Mouse (Mus musculus) forebrain, embryonic 15.5 days (tissue): ENCODE results near the gene Asprv1. TPM values are rescaled to one million over a fixed set of nuclear protein-coding genes. Genes with fewer than 3 reads are reported as not detected.

Experiments
- ATAC-seq: fragments of 200-750 bp; cut with Nextera tagmentation; replicated peaks from 2 replicates; pipeline ENCODE4 v1.8.0; 2017; ENCODE audit warnings: mild to moderate bottlenecking, moderate TSS enrichment, moderate library complexity
- H3K27ac ChIP-seq: fragments of 300-500 bp; sonication (generic); replicated peaks from 2 replicates; pipeline ENCODE4 v1.5.1; 2015; ENCODE audit warnings: mild to moderate bottlenecking, inconsistent platforms
- H3K27me3 ChIP-seq: fragments of 300-500 bp; sonication (generic); 2 replicates; pipeline ENCODE4 v1.6.1; 2015; ENCODE audit warnings: inconsistent platforms
- H3K36me3 ChIP-seq: fragments of 300-500 bp; sonication (generic); 2 replicates; pipeline ENCODE4 v1.6.1; 2015; ENCODE audit warnings: mild to moderate bottlenecking, inconsistent platforms
- H3K4me1 ChIP-seq: fragments of 300-500 bp; sonication (generic); 2 replicates; pipeline ENCODE4 v1.6.1; 2015; ENCODE audit warnings: inconsistent platforms
- H3K4me2 ChIP-seq: fragments of 300-500 bp; sonication (generic); replicated peaks from 2 replicates; pipeline ENCODE4 v1.6.1; 2015; ENCODE audit warnings: mild to moderate bottlenecking, inconsistent platforms
- H3K4me3 ChIP-seq: fragments of 300-500 bp; sonication (generic); 2 replicates; pipeline ENCODE4 v1.5.1; 2015; ENCODE audit warnings: mild to moderate bottlenecking, inconsistent platforms
- H3K9ac ChIP-seq: fragments of 300-500 bp; sonication (generic); replicated peaks from 2 replicates; pipeline ENCODE4 v1.6.1; 2015; ENCODE audit warnings: mild to moderate bottlenecking, inconsistent platforms
- H3K9me3 ChIP-seq: fragments of 300-500 bp; sonication (generic); 2 replicates; pipeline ENCODE4 v1.6.1; 2016; ENCODE audit warnings: inconsistent platforms
- WGBS: fragments of 180-500 bp; shearing (Covaris S2); methylation state at CpG from one replicate; pipeline ENCODE4 v1.1.7; 2015; ENCODE audit warnings: mixed read lengths; 5-methylcytosine and 5-hydroxymethylcytosine counted together
- polyA plus RNA-seq: library from polyadenylated mRNA; unstranded; fragments of >200 nt; fragmentation: Nextera tagmentation; extraction: Ambion mirVana; gene quantifications from 2 replicates; pipeline ENCODE4 v1.2.1, GENCODE M21; 2015

The Asprv1 gene
- polyA plus RNA-seq, 1 experiment from 2014 or later = 0.61 TPM

GRCm38 (mm10) chr6:86670873-86671272 is 42.9 kb downstream of the Asprv1 start:
- Histone ChIP-seq H3K9me3 (no peaks in the 10 kb centered on the region), H3K4me3 (no peak overlapping the region), H3K36me3 (peaks cover 37% of the 10 kb centered on the region), H3K4me1 (peaks cover 25% of the 10 kb centered on the region), H3K27me3 (no peaks in the 10 kb centered on the region), H3K4me2 (no peak overlapping the region), H3K27ac (peak overlapping the region; percentile 44), H3K9ac (no peak overlapping the region)
- WGBS = 18% methylated on average over 2 of the region's 2 CpGs
- no peak for ATAC-seq

GRCm38 (mm10) chr6:86678341-86678740 is 50.4 kb downstream of the Asprv1 start:
- Histone ChIP-seq H3K4me2 (no peak overlapping the region), H3K9me3 (no peaks in the 10 kb centered on the region), H3K36me3 (peaks cover 85% of the 10 kb centered on the region), H3K4me1 (peaks cover 4% of the 10 kb centered on the region), H3K4me3 (no peak overlapping the region), H3K27me3 (no peaks in the 10 kb centered on the region), H3K9ac (no peak overlapping the region), H3K27ac (no peak overlapping the region)
- ATAC-seq = no peak
- 89% methylated on average over 6 of the region's 6 CpGs for WGBS

Other genes starting within 250 kb of the Asprv1 start
- 102 and 110 TPM in 2 replicates for gene Pcyox1, start 231.0 kb upstream of the Asprv1 start, polyA plus RNA-seq
- 396 and 401 TPM in 2 replicates for gene Tia1, start 223.9 kb upstream of the Asprv1 start, polyA plus RNA-seq
- not detected in 2 replicates for gene Gm44790, start 201.5 kb upstream of the Asprv1 start, polyA plus RNA-seq
- 33.2 and 35.3 TPM in 2 replicates for gene C87436, start 189.8 kb upstream of the Asprv1 start, polyA plus RNA-seq
- gene Pcbp1, start 101.8 kb upstream of the Asprv1 start, polyA plus RNA-seq = 409 and 412 TPM in 2 replicates
- gene Mxd1, start 41.0 kb downstream of the Asprv1 start, polyA plus RNA-seq = 22.8 and 23.2 TPM in 2 replicates
- gene Snrnp27, start 56.4 kb downstream of the Asprv1 start, polyA plus RNA-seq = 113 and 124 TPM in 2 replicates
- gene Gmcl1, start 105.2 kb downstream of the Asprv1 start, polyA plus RNA-seq = 48.3 TPM in 2 replicates
- gene Anxa4, start 165.4 kb downstream of the Asprv1 start, polyA plus RNA-seq = 5.8 and 5.9 TPM in 2 replicates
- 36.1 and 39.3 TPM in 2 replicates for gene Aak1, start 221.4 kb downstream of the Asprv1 start, polyA plus RNA-seq